Mouse (Mus musculus) lung, adult 2 months (tissue): Measurements from ENCODE around the gene Rab8b.

Experiments used
- CTCF ChIP-seq: fragments of 200-500 bp; IDR thresholded peaks from 2 replicates; pipeline ENCODE4 v1.5.1; 2011; ENCODE audit warnings: mild to moderate bottlenecking, low read length, control low read depth; ENCODE audit not compliant: insufficient read depth
- POLR2A ChIP-seq: fragments of 200-500 bp; IDR thresholded peaks from 2 replicates; pipeline ENCODE4 v1.6.1; 2011; ENCODE audit warnings: low read depth, mild to moderate bottlenecking, control low read depth, low read length, borderline replicate concordance; ENCODE audit errors: extremely low read depth

- TF ChIP-seq CTCF, result no peak
- TF ChIP-seq POLR2A, result no peak
Measured at GRCm38 (mm10) chr9:66910677-66911076, 8.8 kb downstream of the Rab8b start.
